Mouse (Mus musculus) heart, embryonic 16.5 days (tissue): ENCODE measurements around the gene Nod2. TPM values are rescaled to one million over a fixed set of nuclear protein-coding genes. Genes with fewer than 3 reads are reported as not detected.

Source experiments
- ATAC-seq: fragments of 200-750 bp; cut with Nextera tagmentation; replicated peaks from 2 replicates; pipeline ENCODE4 v1.8.0; 2017; ENCODE audit warnings: moderate number of reproducible peaks; ENCODE audit not compliant: insufficient read depth, low FRiP score; ENCODE audit errors: extremely low read depth
- H3K27ac ChIP-seq: fragments of 300-500 bp; sonication (generic); 2 replicates; pipeline ENCODE4 v1.5.1; 2014; ENCODE audit warnings: mild to moderate bottlenecking, low read length, control low read depth, moderate library complexity
- H3K27me3 ChIP-seq: fragments of 300-500 bp; sonication (generic); 2 replicates; pipeline ENCODE4 v1.6.1; 2014; ENCODE audit warnings: low read length, mixed read lengths; ENCODE audit not compliant: control insufficient read depth, insufficient read depth
- H3K36me3 ChIP-seq: fragments of 300-500 bp; sonication (generic); 2 replicates; pipeline ENCODE4 v1.6.1; 2014; ENCODE audit not compliant: control insufficient read depth, insufficient read depth
- H3K4me1 ChIP-seq: fragments of 300-500 bp; sonication (generic); 2 replicates; pipeline ENCODE4 v1.6.1; 2014; ENCODE audit warnings: low read length, mixed read lengths; ENCODE audit not compliant: control insufficient read depth, insufficient read depth
- H3K4me2 ChIP-seq: fragments of 300-500 bp; sonication (generic); 2 replicates; pipeline ENCODE4 v1.6.1; 2014; ENCODE audit warnings: low read depth, mild to moderate bottlenecking, control low read depth, low read length
- H3K4me3 ChIP-seq: fragments of 300-500 bp; sonication (generic); 2 replicates; pipeline ENCODE4 v1.5.1; 2014; ENCODE audit warnings: mild to moderate bottlenecking, control low read depth, low read length
- H3K9ac ChIP-seq: fragments of 300-500 bp; sonication (generic); 2 replicates; pipeline ENCODE4 v1.6.1; 2014; ENCODE audit warnings: low read length, control low read depth
- H3K9me3 ChIP-seq: fragments of 300-500 bp; sonication (generic); replicated peaks from 2 replicates; pipeline ENCODE4 v1.6.1; 2016; ENCODE audit warnings: low read length; ENCODE audit not compliant: control insufficient read depth
- WGBS: fragments of 180-500 bp; shearing (Covaris S2); extraction: QIAGEN DNeasy Blood & Tissue Kit; methylation state at CpG from one replicate; pipeline ENCODE4 v1.1.7; 2014; 5-methylcytosine and 5-hydroxymethylcytosine counted together
- polyA plus RNA-seq: library from polyadenylated mRNA; unstranded; fragments of >200 nt; fragmentation: Nextera tagmentation; extraction: Ambion mirVana; gene quantifications from 2 replicates; pipeline ENCODE4 v1.2.1, GENCODE M21; 2015

The Nod2 gene
- polyA plus RNA-seq, 1 experiment from 2014 or later: 0.12 TPM

DNA sequence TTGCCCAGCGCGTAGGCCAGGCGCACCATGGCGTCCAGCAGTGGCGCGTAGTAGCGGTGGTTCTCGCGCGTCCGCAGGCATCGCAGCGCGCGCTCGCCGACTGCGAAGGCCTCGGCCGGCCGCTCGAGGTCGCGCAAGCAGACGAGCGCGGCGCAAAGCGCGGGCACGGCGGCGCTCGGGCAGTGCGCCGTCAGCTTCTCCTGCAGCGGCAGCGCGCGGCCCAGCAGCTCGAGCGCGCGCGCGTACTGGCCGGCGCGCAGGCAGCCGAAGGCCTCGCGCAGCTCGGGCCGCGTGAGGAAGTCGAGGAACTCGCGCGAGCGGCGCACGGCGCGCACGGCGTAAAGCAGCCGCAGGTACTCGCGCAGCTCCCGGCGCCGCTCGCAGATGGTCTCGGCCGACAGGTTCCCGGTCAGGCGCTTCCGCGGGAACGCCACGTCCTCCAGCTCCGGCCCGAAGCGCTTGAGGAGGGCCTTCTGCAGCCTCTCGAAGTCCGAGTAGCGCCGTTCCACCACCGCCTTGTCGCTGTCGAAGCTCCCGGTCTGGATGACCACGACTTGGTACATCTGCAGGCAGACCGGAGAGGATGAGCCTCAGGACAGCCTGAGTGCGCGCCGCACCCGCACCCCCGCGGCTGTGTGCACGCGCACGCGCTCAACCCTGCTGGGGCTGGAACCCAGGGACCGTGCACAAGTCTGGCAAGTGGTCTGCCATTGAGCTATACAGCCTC lies 19.7 kb upstream of the Nod2 start:
- no peak overlapping the region for H3K27ac ChIP-seq
- peak overlapping the region; percentile 95 for H3K4me2 ChIP-seq
- under 1% methylated on average over 105 of the region's 105 CpGs for WGBS
- H3K36me3 ChIP-seq: no peaks in the 10 kb centered on the region
- peaks cover 18% of the 10 kb centered on the region for H3K27me3 ChIP-seq
- H3K4me3 ChIP-seq: peak overlapping the region; percentile 58
- ATAC-seq: peak; percentile 70
- H3K9ac ChIP-seq: peak overlapping the region; percentile 80
- no peaks in the 10 kb centered on the region for H3K9me3 ChIP-seq
- H3K4me1 ChIP-seq: peaks cover 9% of the 10 kb centered on the region; the same call in 1 of the 2 replicates

DNA sequence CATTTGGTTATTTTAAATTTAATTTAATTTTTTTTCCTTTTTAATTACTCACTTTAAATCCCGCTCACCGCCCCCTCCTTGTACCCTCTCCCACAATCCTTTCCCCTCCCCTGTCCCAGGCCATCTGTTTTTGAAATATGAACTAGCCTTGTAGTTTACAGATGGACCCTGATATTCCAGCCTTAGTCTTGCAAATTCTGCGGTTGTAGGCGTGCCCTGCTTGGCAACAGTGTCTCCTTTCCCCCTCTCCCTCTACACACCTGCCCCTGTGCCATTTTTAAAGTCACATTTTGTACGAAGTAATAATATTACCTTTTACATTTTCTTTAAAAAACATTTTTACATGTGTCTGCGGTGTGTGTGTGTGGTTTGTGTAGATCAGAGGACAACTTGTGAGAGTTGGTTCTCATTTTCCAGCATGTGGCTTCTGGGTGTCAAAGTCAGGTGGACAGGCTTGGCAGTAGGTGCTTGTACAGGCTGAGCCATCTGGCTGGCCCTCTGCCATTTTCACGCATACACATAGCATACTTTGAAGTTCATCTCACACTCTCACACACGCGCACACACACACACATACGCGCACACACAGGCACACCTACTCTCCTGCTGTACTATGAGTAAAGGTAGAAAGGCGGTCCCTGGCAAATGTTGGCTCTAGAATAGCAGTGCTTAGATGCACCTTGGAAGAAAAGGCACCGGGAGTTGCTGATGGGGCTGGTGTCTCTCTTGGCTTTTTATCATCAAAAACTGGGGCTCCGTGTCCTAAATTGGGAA lies 18.9 kb upstream of the Nod2 start:
- Histone ChIP-seq H3K4me2 (peak overlapping the region; percentile 95), H3K27me3 (peaks cover 18% of the 10 kb centered on the region), H3K27ac (no peak overlapping the region), H3K4me3 (peak overlapping the region; percentile 58), H3K9me3 (no peaks in the 10 kb centered on the region), H3K36me3 (no peaks in the 10 kb centered on the region), H3K9ac (peak overlapping the region; percentile 80), H3K4me1 (peaks cover 9% of the 10 kb centered on the region; the same call in 1 of the 2 replicates)
- 62% methylated on average over 14 of the region's 14 CpGs for WGBS
- no peak for ATAC-seq

DNA sequence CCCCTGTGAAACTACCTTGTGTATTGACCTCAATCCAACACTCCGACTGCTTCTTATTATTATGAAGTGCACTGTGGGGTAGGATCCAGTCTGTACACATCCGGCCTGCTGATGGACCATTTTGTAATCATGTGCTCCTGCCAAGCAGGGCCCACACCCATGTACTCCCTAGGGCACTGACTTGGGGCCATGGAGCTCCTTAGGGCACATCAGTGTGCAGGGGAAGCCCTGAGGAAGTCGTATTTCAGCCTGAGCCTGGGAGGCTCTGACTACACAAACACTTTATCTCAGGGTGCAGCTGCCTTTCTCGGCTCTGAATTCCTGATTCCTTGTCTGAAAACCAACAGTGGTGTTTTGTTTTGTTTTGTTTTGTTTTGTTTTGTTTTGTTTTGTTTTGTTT lies 16.9 kb upstream of the Nod2 start:
- no peak overlapping the region for H3K9ac ChIP-seq
- peaks cover 18% of the 10 kb centered on the region for H3K27me3 ChIP-seq
- H3K4me3 ChIP-seq: no peak overlapping the region
- H3K27ac ChIP-seq: no peak overlapping the region
- H3K9me3 ChIP-seq: no peaks in the 10 kb centered on the region
- H3K4me2 ChIP-seq: no peak overlapping the region
- no peaks in the 10 kb centered on the region for H3K36me3 ChIP-seq
- ATAC-seq: no peak
- 66% methylated on average over 4 of the region's 4 CpGs for WGBS
- peaks cover 9% of the 10 kb centered on the region; the same call in 1 of the 2 replicates for H3K4me1 ChIP-seq

DNA sequence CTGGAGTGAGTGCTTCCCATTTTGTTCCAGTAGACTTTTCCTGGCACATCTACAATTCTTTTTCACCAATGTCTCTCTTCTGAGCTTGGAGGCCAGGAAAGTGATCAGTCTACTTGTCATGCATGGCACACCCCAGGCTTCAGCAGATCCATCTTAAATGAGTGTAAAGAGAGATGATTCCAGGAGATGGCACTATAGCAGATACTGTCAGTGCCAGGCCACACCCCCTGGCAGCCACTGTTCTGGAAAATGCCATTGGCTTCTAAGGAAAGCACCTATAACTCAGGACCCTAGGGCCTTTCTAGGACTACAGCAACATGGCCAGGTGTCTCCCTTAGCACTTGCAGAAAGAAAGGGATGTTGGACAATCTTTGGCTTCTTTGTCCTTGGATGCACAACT lies 16.0 kb upstream of the Nod2 start:
- Histone ChIP-seq H3K36me3 (no peaks in the 10 kb centered on the region), H3K4me3 (no peak overlapping the region), H3K4me1 (peaks cover 9% of the 10 kb centered on the region; the same call in 1 of the 2 replicates), H3K4me2 (no peak overlapping the region), H3K27me3 (peaks cover 17% of the 10 kb centered on the region), H3K9me3 (no peaks in the 10 kb centered on the region), H3K9ac (no peak overlapping the region), H3K27ac (no peak overlapping the region)
- no peak for ATAC-seq

DNA sequence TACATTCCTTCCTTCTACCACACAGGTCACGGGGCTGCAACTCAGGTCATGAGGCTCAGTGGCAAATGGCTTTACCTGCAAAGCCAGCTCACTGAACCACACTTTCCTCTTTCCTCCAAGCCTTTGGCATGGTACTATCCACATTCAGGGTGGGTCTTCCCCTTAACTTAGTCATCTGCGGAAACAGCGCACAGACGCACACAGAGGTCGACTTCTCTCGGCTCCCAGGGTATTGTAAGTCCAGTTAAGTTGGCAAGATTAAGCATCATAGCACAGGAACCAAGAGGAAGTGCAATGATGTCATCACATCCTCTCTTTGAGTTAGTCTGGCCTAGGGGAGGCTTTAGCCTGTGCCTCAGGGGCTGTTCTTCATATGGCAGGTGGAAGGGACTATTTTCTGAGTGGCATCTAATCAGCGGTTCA lies 13.8 kb upstream of the Nod2 start:
- Histone ChIP-seq H3K4me3 (no peak overlapping the region), H3K27ac (peak overlapping the region; percentile 60), H3K36me3 (no peaks in the 10 kb centered on the region), H3K4me2 (no peak overlapping the region), H3K9me3 (no peaks in the 10 kb centered on the region), H3K27me3 (peaks cover 4% of the 10 kb centered on the region), H3K9ac (no peak overlapping the region), H3K4me1 (no peaks in the 10 kb centered on the region; the same call in 1 of the 2 replicates)
- peak; percentile 73 for ATAC-seq
- WGBS: 55% methylated on average over 7 of the region's 7 CpGs

DNA sequence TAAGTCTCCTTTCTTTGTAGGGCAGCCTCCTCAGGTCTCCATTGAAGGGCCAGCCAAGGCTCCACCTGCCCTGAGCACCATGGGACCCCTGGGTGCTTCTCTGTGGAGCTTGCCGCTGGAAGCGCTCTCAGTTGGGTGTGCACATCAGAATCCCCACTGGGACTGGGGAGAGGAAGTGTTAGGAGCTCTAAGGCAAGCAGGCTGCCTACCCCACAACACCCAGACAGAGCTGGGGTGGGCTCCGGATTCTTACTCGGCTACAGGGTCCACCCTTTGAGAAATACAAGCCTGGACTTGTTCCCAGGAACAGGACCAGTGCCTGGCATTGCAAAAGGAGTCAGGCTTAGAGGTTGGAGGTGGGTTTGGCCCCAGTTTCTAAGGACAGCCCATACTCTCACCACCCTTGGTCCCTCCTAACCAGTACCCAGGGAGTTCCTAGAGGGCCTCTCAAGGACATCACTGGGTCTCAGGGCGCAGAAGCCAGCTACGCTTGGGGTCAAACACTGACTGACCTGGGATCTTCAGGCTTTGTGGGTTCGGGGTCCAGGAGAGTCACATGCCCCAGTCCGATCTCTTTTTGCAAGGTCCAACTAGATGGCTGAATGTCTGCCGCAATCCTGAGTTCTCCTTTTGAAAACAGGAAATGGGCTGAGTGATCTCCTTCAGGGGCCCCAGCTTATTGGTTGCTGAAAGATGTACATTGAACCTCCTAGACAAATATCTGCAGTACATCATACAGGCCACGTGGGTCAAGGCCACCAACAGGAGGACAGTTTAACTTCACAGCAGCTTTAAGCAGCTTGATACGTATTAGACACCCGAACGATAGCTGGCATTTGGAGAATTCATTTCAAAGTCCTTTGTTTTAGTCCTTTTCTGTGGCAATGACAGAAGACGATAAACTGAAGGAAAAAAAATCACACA lies 11.4 kb upstream of the Nod2 start, which contains the start of gene Snx20:
TSS of gene Snx20 (minus strand) at position 655 of the 924 bp plus-strand sequence.
- no peaks in the 10 kb centered on the region for H3K36me3 ChIP-seq
- H3K27me3 ChIP-seq: no peaks in the 10 kb centered on the region
- H3K4me1 ChIP-seq: no peaks in the 10 kb centered on the region
- WGBS: 68% methylated on average over 14 of the region's 14 CpGs
- H3K27ac ChIP-seq: peak within 1 kb of the TSS; percentile 20; the same call in 1 of the 2 replicates
- peak within 1 kb of the TSS; percentile 44 for H3K4me3 ChIP-seq
- H3K4me2 ChIP-seq: peak within 1 kb of the TSS; percentile 27
- no peaks in the 10 kb centered on the region for H3K9me3 ChIP-seq
- peak within 1 kb of the TSS; percentile 42; the same call in 1 of the 2 replicates for H3K9ac ChIP-seq
- 0 out of 2 replicates have a peak, but pooled peaks have one; percentile 38 for ATAC-seq

DNA sequence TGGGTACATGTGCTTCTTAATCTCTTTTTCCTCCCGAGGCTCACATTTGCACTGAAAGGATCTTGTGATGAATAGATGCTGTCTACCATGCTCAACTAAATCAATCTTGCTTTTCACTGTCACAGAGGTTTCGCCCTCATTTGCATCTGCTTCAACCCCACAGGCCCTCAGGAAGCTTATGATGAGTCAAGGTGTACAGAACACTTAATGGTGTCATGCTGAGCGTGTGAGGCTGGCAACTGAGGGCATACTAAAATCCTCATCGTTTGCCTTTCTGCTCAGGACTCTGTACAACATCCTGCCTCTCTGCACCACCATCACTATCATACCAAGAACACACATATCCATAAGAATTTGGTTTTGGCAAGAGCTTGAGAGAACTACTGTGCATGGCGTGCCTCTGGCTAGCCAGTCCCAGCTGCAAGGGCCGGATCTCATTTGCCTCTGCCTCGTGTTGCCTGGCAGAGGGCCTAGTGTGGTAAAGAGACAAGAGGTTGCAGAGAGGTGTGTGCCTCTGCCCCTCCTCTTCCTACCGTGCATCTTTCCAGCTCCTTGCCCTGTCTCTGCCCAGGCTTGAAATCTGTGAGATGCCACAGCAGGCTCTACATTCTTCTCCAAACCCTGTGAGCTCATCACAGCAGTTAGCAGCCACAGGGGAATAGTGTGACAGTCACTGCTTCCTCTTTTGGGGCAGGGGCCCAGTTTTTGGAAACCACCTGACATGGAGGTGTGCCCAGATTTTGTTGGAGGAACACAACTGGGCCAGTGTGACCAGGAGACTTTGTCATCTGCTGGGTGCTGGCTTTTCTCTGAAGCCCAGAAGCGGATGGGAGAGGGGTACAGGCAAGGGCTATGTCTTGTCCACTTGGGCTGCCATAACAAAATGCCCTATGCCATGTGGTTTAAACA lies 9.8 kb upstream of the Nod2 start:
- H3K27ac ChIP-seq: no peak overlapping the region
- 71% methylated on average over 9 of the region's 9 CpGs for WGBS
- H3K4me3 ChIP-seq: no peak overlapping the region
- no peaks in the 10 kb centered on the region for H3K9me3 ChIP-seq
- no peak overlapping the region for H3K4me2 ChIP-seq
- ATAC-seq: no peak
- H3K36me3 ChIP-seq: no peaks in the 10 kb centered on the region
- no peaks in the 10 kb centered on the region for H3K4me1 ChIP-seq
- H3K27me3 ChIP-seq: no peaks in the 10 kb centered on the region
- H3K9ac ChIP-seq: no peak overlapping the region

DNA sequence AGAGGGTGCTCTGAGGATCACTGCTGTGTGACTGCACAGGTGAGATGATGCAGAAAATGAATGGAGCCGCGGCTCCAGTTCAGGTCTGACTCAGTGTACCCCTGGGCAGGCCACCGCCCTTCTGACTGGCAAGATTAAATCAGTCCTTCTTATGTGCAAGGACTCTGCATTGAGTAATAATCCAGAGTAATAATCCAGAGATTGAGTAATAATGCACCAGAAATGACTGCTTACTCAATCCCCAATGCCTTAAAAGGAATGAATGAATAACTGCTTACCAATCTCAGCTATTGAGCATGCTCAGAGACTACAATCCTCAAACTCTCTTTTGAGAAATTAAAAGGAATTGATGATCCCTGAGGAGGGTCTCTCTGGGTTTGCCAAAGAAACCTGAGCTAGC lies 8.2 kb upstream of the Nod2 start:
- Histone ChIP-seq H3K36me3 (no peaks in the 10 kb centered on the region), H3K27ac (no peak overlapping the region), H3K4me2 (no peak overlapping the region), H3K4me1 (no peaks in the 10 kb centered on the region), H3K9ac (no peak overlapping the region), H3K9me3 (no peaks in the 10 kb centered on the region), H3K27me3 (no peaks in the 10 kb centered on the region), H3K4me3 (no peak overlapping the region)
- ATAC-seq: no peak
- WGBS: 86% methylated on average over 3 of the region's 3 CpGs
